Mouse (Mus musculus): ENCODE measurements at regions not wholly inside any gene's neighbourhood (a gene's known extent, or its start where the extent isn't known, plus 50 kb on each side); places are given as distances from the start of the nearest gene placed in this dataset.

DNA sequence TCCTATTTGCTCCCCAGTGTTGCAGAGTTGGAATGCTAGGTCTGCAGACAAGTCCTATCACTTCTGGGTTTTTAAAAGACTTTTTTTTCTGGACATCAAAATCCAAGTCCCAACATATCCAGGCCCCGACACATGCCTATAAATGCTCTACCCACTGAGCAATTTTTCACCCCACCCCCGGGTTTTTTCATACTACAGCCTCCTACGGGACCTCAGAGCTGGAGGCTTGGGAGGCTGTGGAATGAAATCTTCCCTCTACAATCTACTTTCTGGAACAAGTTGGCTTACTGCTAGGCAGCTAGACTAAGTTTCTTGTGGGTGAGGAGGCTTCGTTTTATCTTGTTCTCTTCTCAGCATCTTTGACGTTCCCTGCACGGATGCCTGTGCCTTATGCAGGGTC, 724.7 kb downstream of the Pdcd6ip start:
- WGBS = 96% methylated on average over 6 of the region's 6 CpGs
- H3K9me3 ChIP-seq = no peaks in the 10 kb centered on the region
- DNase-seq (ENCODE audit: extremely low spot score, low spot score) = no peak
- H3K4me3 ChIP-seq = no peak overlapping the region
- no peaks in the 10 kb centered on the region for H3K27me3 ChIP-seq (ENCODE audit: poor library complexity, severe bottlenecking)
- no peaks in the 10 kb centered on the region for H3K36me3 ChIP-seq (replicated peaks)
- no peak overlapping the region for H3K27ac ChIP-seq
- no peaks in the 10 kb centered on the region for H3K4me1 ChIP-seq

GRCm38 (mm10) chr9:112951567-112951966, 715.8 kb upstream of the Arpp21 start:
- Histone ChIP-seq H3K4me3 (no peak overlapping the region), H3K9me3 (no peaks in the 10 kb centered on the region), H3K36me3 (replicated peaks) (no peaks in the 10 kb centered on the region), H3K27me3 (ENCODE audit: poor library complexity, severe bottlenecking) (no peaks in the 10 kb centered on the region), H3K4me1 (no peaks in the 10 kb centered on the region), H3K27ac (no peak overlapping the region)
- 84% methylated on average over 1 of the region's 1 CpGs for WGBS
- DNase-seq (ENCODE audit: extremely low spot score, low spot score) = no peak

- Histone ChIP-seq H3K4me3 (no peak overlapping the region), H3K36me3 (replicated peaks) (no peaks in the 10 kb centered on the region), H3K27me3 (ENCODE audit: poor library complexity, severe bottlenecking) (no peaks in the 10 kb centered on the region), H3K27ac (no peak overlapping the region), H3K9me3 (no peaks in the 10 kb centered on the region), H3K4me1 (no peaks in the 10 kb centered on the region)
- 77% methylated on average over 2 of the region's 2 CpGs for WGBS
- DNase-seq (ENCODE audit: extremely low spot score, low spot score) = no peak
These were observed 714.3 kb upstream of the Arpp21 start for GRCm38 (mm10) chr9:112950056-112950455.

DNA sequence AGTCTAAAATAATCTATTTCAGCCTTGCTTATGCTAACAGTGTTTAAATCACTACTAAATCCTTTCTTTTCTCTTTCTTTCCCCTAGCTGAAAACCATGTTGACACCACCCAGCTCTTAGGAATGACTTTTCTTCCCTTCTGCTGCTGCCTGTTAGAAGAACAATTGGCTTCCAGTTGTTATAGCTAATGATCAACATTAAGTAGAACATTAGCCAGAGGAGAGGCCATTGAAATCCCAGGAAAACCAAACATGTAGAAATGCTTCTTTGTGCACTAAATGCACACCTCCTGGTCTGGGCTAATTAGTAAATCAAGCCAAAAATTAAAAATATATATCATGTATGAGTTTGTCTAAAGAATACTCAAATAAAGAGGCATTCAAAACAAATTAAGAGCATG, 703.0 kb upstream of the Arpp21 start:
- no peak overlapping the region for H3K4me3 ChIP-seq
- H3K4me1 ChIP-seq = no peaks in the 10 kb centered on the region
- no peak overlapping the region for H3K27ac ChIP-seq
- H3K27me3 ChIP-seq (ENCODE audit: poor library complexity, severe bottlenecking) = no peaks in the 10 kb centered on the region
- DNase-seq (ENCODE audit: extremely low spot score, low spot score) = no peak
- H3K9me3 ChIP-seq = no peaks in the 10 kb centered on the region
- no peaks in the 10 kb centered on the region for H3K36me3 ChIP-seq (replicated peaks)

GRCm38 (mm10) chr9:112909311-112910101, 673.8 kb upstream of the Arpp21 start:
- 85% methylated on average over 6 of the region's 6 CpGs for WGBS
- H3K27ac ChIP-seq = no peak overlapping the region
- no peak for DNase-seq (ENCODE audit: extremely low spot score, low spot score)
- no peaks in the 10 kb centered on the region for H3K9me3 ChIP-seq
- H3K27me3 ChIP-seq (ENCODE audit: poor library complexity, severe bottlenecking) = no peaks in the 10 kb centered on the region
- no peak overlapping the region for H3K4me3 ChIP-seq
- no peaks in the 10 kb centered on the region for H3K4me1 ChIP-seq
- no peaks in the 10 kb centered on the region for H3K36me3 ChIP-seq (replicated peaks)

GRCm38 (mm10) chr9:112905955-112906354, 670.2 kb upstream of the Arpp21 start:
- Histone ChIP-seq H3K4me3 (no peak overlapping the region), H3K27me3 (ENCODE audit: poor library complexity, severe bottlenecking) (no peaks in the 10 kb centered on the region), H3K36me3 (replicated peaks) (no peaks in the 10 kb centered on the region), H3K9me3 (no peaks in the 10 kb centered on the region), H3K27ac (no peak overlapping the region), H3K4me1 (no peaks in the 10 kb centered on the region)
- no peak for DNase-seq (ENCODE audit: extremely low spot score, low spot score)
- WGBS = 90% methylated on average over 6 of the region's 6 CpGs

DNA sequence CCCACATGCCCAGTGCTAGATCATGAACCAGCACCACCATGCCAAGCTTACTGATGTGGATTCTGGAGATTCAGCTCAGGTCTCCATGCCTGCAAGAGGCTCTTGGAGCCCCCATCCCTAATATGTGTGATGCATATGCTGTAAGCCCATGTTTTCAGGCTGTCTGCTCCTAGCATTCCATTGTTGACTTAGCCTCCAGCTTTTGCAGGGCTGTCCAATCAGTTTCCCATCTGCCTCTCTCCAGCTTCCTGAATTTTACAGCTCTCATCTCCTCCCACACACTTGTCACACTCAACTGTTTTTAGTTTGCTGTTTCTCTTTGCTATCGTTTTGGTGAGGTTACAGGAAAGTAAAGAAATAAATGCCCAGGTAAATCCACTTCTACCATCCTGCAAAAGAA, 629.2 kb upstream of the Arpp21 start:
- no peak for DNase-seq (ENCODE audit: extremely low spot score, low spot score)

GRCm38 (mm10) chr9:112861136-112861535, 625.4 kb upstream of the Arpp21 start:
- H3K27me3 ChIP-seq (ENCODE audit: poor library complexity, severe bottlenecking) = no peaks in the 10 kb centered on the region
- H3K36me3 ChIP-seq (replicated peaks) = no peaks in the 10 kb centered on the region
- no peak overlapping the region for H3K4me3 ChIP-seq
- 66% methylated on average over 8 of the region's 8 CpGs for WGBS
- no peak overlapping the region for H3K27ac ChIP-seq
- no peaks in the 10 kb centered on the region for H3K9me3 ChIP-seq
- DNase-seq (ENCODE audit: extremely low spot score, low spot score) = no peak
- H3K4me1 ChIP-seq = no peaks in the 10 kb centered on the region

More for the DNA sequence above, 629.2 kb upstream of the Arpp21 start:
- Histone ChIP-seq H3K27me3 (ENCODE audit: poor library complexity, severe bottlenecking) (no peaks in the 10 kb centered on the region), H3K4me3 (no peak overlapping the region), H3K27ac (no peak overlapping the region), H3K36me3 (replicated peaks) (no peaks in the 10 kb centered on the region), H3K9me3 (no peaks in the 10 kb centered on the region), H3K4me1 (no peaks in the 10 kb centered on the region)
- WGBS = 81% methylated on average over 1 of the region's 1 CpGs

GRCm38 (mm10) chr9:112860307-112860893, 624.7 kb upstream of the Arpp21 start:
- no peak overlapping the region for H3K4me3 ChIP-seq
- H3K4me1 ChIP-seq = no peaks in the 10 kb centered on the region
- WGBS = 93% methylated on average over 3 of the region's 3 CpGs
- no peaks in the 10 kb centered on the region for H3K36me3 ChIP-seq (replicated peaks)
- no peak overlapping the region for H3K27ac ChIP-seq
- no peaks in the 10 kb centered on the region for H3K27me3 ChIP-seq (ENCODE audit: poor library complexity, severe bottlenecking)
- no peaks in the 10 kb centered on the region for H3K9me3 ChIP-seq
- no peak for DNase-seq (ENCODE audit: extremely low spot score, low spot score)

DNA sequence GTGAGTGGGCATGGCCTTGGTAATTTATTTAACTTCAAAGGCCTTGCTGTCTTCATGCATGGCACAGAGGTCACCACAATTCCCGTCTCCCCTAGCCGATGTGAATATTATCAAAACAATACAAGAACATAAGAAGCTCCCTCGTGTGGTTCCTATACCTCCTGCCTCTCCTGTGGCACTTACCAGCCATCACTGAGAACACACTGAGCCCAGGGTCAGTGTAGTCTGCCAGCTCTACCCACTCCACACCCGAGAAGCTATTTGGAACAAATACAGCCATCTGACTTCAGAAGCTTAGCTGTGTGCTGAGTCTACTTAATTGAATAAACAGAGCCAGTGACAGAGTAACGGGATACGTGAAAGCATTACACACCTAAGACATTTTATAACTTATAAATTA, 605.7 kb upstream of the Arpp21 start:
- Histone ChIP-seq H3K36me3 (replicated peaks) (no peaks in the 10 kb centered on the region), H3K27me3 (ENCODE audit: poor library complexity, severe bottlenecking) (no peaks in the 10 kb centered on the region), H3K4me3 (no peak overlapping the region), H3K4me1 (no peaks in the 10 kb centered on the region), H3K9me3 (no peaks in the 10 kb centered on the region), H3K27ac (no peak overlapping the region)
- WGBS = 73% methylated on average over 6 of the region's 6 CpGs
- no peak for DNase-seq (ENCODE audit: extremely low spot score, low spot score)

DNA sequence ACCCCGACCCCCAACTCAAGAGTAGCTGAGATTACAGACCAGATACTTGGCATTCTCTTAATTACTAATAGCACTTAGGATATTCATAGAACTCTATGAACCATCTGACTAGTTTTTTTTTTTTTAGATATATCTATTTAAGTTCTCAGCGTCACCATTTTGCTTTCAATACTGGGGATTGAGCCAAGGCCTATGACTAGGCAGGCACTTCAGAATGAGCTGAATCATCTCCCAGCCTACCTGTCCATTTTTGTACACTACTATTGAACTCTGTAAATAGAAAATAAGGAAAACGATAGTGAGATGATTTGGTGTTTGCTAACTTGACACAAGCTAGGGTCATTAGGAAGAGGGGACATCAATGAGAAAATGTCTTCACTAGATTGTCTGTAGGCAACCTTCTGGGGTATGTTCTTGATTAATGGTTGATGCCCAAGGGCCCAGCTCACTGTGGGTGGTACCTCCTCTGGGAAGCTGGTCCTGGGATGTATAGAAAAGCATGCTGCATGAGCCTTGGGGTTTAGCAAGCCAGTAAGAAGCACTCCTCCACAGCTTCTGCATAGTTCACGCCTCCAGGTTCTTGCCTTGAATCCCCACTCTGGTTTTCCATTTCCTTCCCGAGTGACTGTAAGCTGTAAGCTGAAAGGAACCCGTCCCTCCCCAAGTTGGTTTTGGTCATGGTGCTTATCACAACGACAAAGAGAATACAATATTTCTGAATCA, 603.5 kb upstream of the Arpp21 start:
- no peaks in the 10 kb centered on the region for H3K36me3 ChIP-seq (replicated peaks)
- no peak for DNase-seq (ENCODE audit: extremely low spot score, low spot score)
- no peaks in the 10 kb centered on the region for H3K27me3 ChIP-seq (ENCODE audit: poor library complexity, severe bottlenecking)
- 82% methylated on average over 7 of the region's 7 CpGs for WGBS
- H3K4me1 ChIP-seq = peaks cover 3% of the 10 kb centered on the region; the same call in 1 of the 2 replicates
- no peaks in the 10 kb centered on the region for H3K9me3 ChIP-seq
- H3K27ac ChIP-seq = no peak overlapping the region
- H3K4me3 ChIP-seq = no peak overlapping the region

DNA sequence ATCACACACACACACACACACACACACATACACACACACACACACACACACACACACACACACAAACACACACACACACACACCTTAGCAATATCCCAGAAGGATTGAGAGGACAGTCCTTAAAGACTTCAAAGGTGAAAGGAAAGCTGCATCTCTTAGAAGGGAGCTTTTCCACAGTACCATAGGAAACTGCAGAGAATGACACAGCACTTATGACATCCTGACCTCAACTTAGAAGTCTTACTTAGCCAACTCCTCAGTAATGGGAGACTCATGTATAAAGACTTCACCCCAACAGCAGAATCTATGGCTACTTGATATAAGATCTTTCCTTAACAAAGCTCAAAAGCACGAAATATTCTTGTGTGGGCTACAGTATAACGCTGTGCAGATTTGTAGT, 601.8 kb upstream of the Arpp21 start:
- H3K9me3 ChIP-seq = no peaks in the 10 kb centered on the region
- no peak for DNase-seq (ENCODE audit: extremely low spot score, low spot score)
- H3K4me1 ChIP-seq = peaks cover 3% of the 10 kb centered on the region; the same call in 1 of the 2 replicates
- 86% methylated on average over 2 of the region's 2 CpGs for WGBS
- H3K36me3 ChIP-seq (replicated peaks) = no peaks in the 10 kb centered on the region
- no peak overlapping the region for H3K27ac ChIP-seq
- H3K4me3 ChIP-seq = no peak overlapping the region
- no peaks in the 10 kb centered on the region for H3K27me3 ChIP-seq (ENCODE audit: poor library complexity, severe bottlenecking)

Data from forebrain, embryonic 10.5 days (tissue).